Mouse (Mus musculus) kidney, embryonic 16.5 days (tissue): ENCODE measurements around the gene Map7d2. TPM values are rescaled to one million over a fixed set of nuclear protein-coding genes. Genes with fewer than 3 reads are reported as not detected.

Experiments used
- ATAC-seq: fragments of 200-750 bp; cut with Nextera tagmentation; 2 replicates; pipeline ENCODE4 v1.8.0; 2017; ENCODE audit warnings: moderate TSS enrichment; ENCODE audit not compliant: low FRiP score, low TSS enrichment
- H3K27ac ChIP-seq: fragments of 300-500 bp; sonication (generic); 2 replicates; pipeline ENCODE4 v1.5.1; 2014; ENCODE audit warnings: low read length
- H3K27me3 ChIP-seq: fragments of 300-500 bp; sonication (generic); 2 replicates; pipeline ENCODE4 v1.6.1; 2014; ENCODE audit warnings: low read length, control low read depth, mixed read lengths; ENCODE audit not compliant: insufficient read depth
- H3K36me3 ChIP-seq: fragments of 300-500 bp; sonication (generic); 2 replicates; pipeline ENCODE4 v1.6.1; 2014; ENCODE audit warnings: low read length, control low read depth, mixed read lengths; ENCODE audit not compliant: insufficient read depth
- H3K4me1 ChIP-seq: fragments of 300-500 bp; sonication (generic); 2 replicates; pipeline ENCODE4 v1.6.1; 2014; ENCODE audit warnings: low read length, control low read depth, mixed read lengths; ENCODE audit not compliant: insufficient read depth
- H3K4me2 ChIP-seq: fragments of 300-500 bp; sonication (generic); replicated peaks from 2 replicates; pipeline ENCODE4 v1.6.1; 2014; ENCODE audit warnings: low read depth, low read length
- H3K4me3 ChIP-seq: fragments of 300-500 bp; sonication (generic); 2 replicates; pipeline ENCODE4 v1.5.1; 2014; ENCODE audit warnings: mild to moderate bottlenecking, low read length
- H3K9ac ChIP-seq: fragments of 300-500 bp; sonication (generic); replicated peaks from 2 replicates; pipeline ENCODE4 v1.6.1; 2014; ENCODE audit warnings: low read length
- H3K9me3 ChIP-seq: fragments of 300-500 bp; sonication (generic); 2 replicates; pipeline ENCODE4 v1.6.1; 2016; ENCODE audit warnings: low read length, control low read depth
- WGBS: fragments of 180-500 bp; shearing (Covaris S2); extraction: QIAGEN DNeasy Blood & Tissue Kit; methylation state at CpG from one replicate; pipeline ENCODE4 v1.1.7; 2014; 5-methylcytosine and 5-hydroxymethylcytosine counted together
- polyA plus RNA-seq: library from polyadenylated mRNA; unstranded; fragments of >200 nt; fragmentation: Nextera tagmentation; extraction: Ambion mirVana; gene quantifications from 2 replicates; pipeline ENCODE4 v1.2.1, GENCODE M21; 2015

The Map7d2 gene
- polyA plus RNA-seq, 1 experiment from 2014 or later, result 2.8 TPM

GRCm38 (mm10) chrX:159532811-159533462, 118.6 kb downstream of the Map7d2 start:
- Histone ChIP-seq H3K4me2 (peak overlapping the region; percentile 52), H3K4me1 (no peaks in the 10 kb centered on the region), H3K4me3 (peak overlapping the region; percentile 65), H3K27me3 (no peaks in the 10 kb centered on the region), H3K9me3 (no peaks in the 10 kb centered on the region), H3K9ac (peak overlapping the region; percentile 69), H3K36me3 (no peaks in the 10 kb centered on the region), H3K27ac (peak overlapping the region; percentile 77)
- 21% methylated on average over 40 of the region's 56 CpGs for WGBS
- ATAC-seq, result peak; percentile 65

DNA sequence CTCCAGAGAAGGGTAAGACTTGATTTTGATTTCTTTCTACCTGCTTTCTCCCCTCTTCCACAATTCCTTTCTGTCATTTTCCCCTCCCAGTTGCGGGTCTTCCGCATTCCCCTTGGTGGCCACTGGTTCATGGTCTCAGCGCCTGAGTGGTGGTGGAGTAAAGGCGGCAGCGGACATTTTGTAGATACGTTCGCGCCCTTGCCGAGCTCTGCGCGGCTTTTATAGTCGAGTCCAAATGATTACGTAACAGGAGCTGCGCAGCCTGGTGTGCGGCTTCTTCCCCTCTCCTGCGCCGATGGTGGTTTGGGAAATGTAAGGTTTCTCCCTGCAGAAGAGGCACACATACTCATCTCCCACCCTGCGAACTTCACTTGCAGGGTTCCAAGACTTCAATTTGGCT, 127.6 kb downstream of the Map7d2 start:
- Histone ChIP-seq H3K9me3 (peaks cover 3% of the 10 kb centered on the region; the same call in 1 of the 2 replicates), H3K9ac (no peak overlapping the region), H3K4me1 (no peaks in the 10 kb centered on the region), H3K27me3 (peaks cover 9% of the 10 kb centered on the region; the same call in 1 of the 2 replicates), H3K4me2 (no peak overlapping the region), H3K36me3 (peaks cover 3% of the 10 kb centered on the region; the same call in 1 of the 2 replicates), H3K4me3 (no peak overlapping the region), H3K27ac (no peak overlapping the region)
- WGBS, result 83% methylated on average over 18 of the region's 18 CpGs
- no peak for ATAC-seq

GRCm38 (mm10) chrX:159547093-159547492, 132.7 kb downstream of the Map7d2 start:
- H3K9me3 ChIP-seq, result no peaks in the 10 kb centered on the region
- H3K36me3 ChIP-seq, result 0 out of 2 replicates have a peak, but pooled peaks cover 4% of the 10 kb centered on the region
- H3K27ac ChIP-seq, result no peak overlapping the region
- 90% methylated on average over 5 of the region's 5 CpGs for WGBS
- H3K4me1 ChIP-seq, result no peaks in the 10 kb centered on the region
- ATAC-seq, result no peak
- peaks cover 6% of the 10 kb centered on the region; the same call in 1 of the 2 replicates for H3K27me3 ChIP-seq
- no peak overlapping the region for H3K4me2 ChIP-seq
- H3K9ac ChIP-seq, result no peak overlapping the region
- H3K4me3 ChIP-seq, result no peak overlapping the region

Other genes starting within 250 kb of the Map7d2 start
- gene Rps6ka3, start 204.3 kb upstream of the Map7d2 start, polyA plus RNA-seq, result 6.6 and 8.4 TPM in 2 replicates
- gene Eif1ax, start 42.4 kb upstream of the Map7d2 start, polyA plus RNA-seq, result 125 and 136 TPM in 2 replicates
- 20.6 and 21.3 TPM in 2 replicates for gene Bclaf3, start 112.1 kb downstream of the Map7d2 start, polyA plus RNA-seq
- gene Sh3kbp1, start 212.7 kb downstream of the Map7d2 start, polyA plus RNA-seq, result 39.0 and 41.4 TPM in 2 replicates